Mouse (Mus musculus) erythroblast, embryonic 14.5 days (primary cell): ENCODE results near the gene Erf. TPM values are rescaled to one million over a fixed set of nuclear protein-coding genes. Genes with fewer than 3 reads are reported as not detected.
A peak's percentile ranks its signal among the peaks of the same experiment; 100 is the strongest.

ENCODE experiments used
- H3K27me3 ChIP-seq: 2 replicates; pipeline ENCODE4 v1.6.1; 2012; ENCODE audit warnings: inconsistent platforms; ENCODE audit not compliant: control insufficient read depth
- H3K36me3 ChIP-seq: 2 replicates; pipeline ENCODE4 v1.6.1; 2012; ENCODE audit warnings: mild to moderate bottlenecking, inconsistent platforms; ENCODE audit not compliant: control insufficient read depth
- H3K4me1 ChIP-seq: 2 replicates; pipeline ENCODE4 v1.6.1; 2012; ENCODE audit warnings: inconsistent platforms; ENCODE audit not compliant: control insufficient read depth
- H3K4me3 ChIP-seq: replicated peaks from 2 replicates; pipeline ENCODE3; 2012; ENCODE audit warnings: moderate library complexity, mild to moderate bottlenecking, inconsistent platforms
- H3K9me3 ChIP-seq: 2 replicates; pipeline ENCODE4 v1.6.1; 2012; ENCODE audit warnings: low read length, inconsistent platforms, mixed read lengths; ENCODE audit not compliant: control insufficient read depth
- GATA1 ChIP-seq: IDR thresholded peaks from 2 replicates; pipeline ENCODE4 v1.6.1; 2012; ENCODE audit warnings: low read length, inconsistent platforms, mixed read lengths
- TAL1 ChIP-seq: IDR thresholded peaks from 3 replicates; pipeline ENCODE4 v1.6.1; 2012; ENCODE audit warnings: low read length, inconsistent platforms, mixed read lengths
- polyA plus RNA-seq: library from polyadenylated mRNA; stranded (reverse); fragments of >175 nt; gene quantifications from 2 replicates; pipeline ENCODE4 v1.2.3, GENCODE M21; 2012

Gene Erf
- polyA plus RNA-seq, 1 experiment: 3.2 TPM

GRCm38 (mm10) chr7:25235526-25235925, 15.0 kb downstream of the Erf start:
- no peak for TF ChIP-seq GATA1
- TF ChIP-seq TAL1: no peak
- H3K9me3 ChIP-seq: no peaks in the 10 kb centered on the region
- peaks cover 75% of the 10 kb centered on the region for H3K4me1 ChIP-seq
- no peaks in the 10 kb centered on the region for H3K27me3 ChIP-seq
- peak overlapping the region; percentile 83 for H3K4me3 ChIP-seq
- peaks cover 59% of the 10 kb centered on the region for H3K36me3 ChIP-seq

- Histone ChIP-seq H3K4me3 (no peak overlapping the region), H3K9me3 (no peaks in the 10 kb centered on the region), H3K27me3 (no peaks in the 10 kb centered on the region), H3K4me1 (peaks cover 67% of the 10 kb centered on the region), H3K36me3 (peaks cover 83% of the 10 kb centered on the region)
- TF ChIP-seq GATA1: no peak
- no peak for TF ChIP-seq TAL1
These were observed 17.5 kb downstream of the Erf start for GRCm38 (mm10) chr7:25233061-25233460.

DNA sequence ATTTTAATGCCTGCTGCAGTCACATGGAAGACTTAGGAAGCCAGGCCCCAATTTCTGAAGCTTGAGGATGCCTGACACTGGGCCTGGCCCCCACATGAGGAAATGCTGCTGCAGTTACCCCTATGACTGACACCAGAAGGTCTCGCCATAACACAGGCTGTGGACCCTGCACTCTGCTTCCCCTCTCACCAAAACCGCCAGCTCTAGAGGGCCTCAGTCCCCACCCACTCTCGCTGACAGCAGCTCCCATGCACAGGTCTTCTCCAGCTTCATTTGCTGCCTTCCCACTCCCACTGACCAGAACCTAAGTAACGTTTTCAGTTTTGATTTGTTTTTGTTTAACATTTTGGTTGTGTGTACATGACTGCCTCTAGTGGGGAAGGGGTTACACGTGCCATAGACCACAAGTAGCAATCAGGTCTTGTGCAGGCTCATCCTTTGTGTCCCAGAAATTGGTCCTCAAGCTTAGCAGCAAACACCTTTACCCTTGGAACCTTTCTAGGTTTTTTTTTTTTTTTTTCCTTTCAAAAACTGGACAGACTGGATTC, 18.4 kb downstream of the Erf start:
- Histone ChIP-seq H3K27me3 (no peaks in the 10 kb centered on the region), H3K9me3 (no peaks in the 10 kb centered on the region), H3K36me3 (peaks cover 92% of the 10 kb centered on the region), H3K4me1 (peaks cover 74% of the 10 kb centered on the region), H3K4me3 (no peak overlapping the region)
- no peak for TF ChIP-seq GATA1
- no peak for TF ChIP-seq TAL1

- peaks cover 72% of the 10 kb centered on the region for H3K4me1 ChIP-seq
- H3K36me3 ChIP-seq: peaks cover 100% of the 10 kb centered on the region
- H3K4me3 ChIP-seq: no peak overlapping the region
- H3K9me3 ChIP-seq: no peaks in the 10 kb centered on the region
- TF ChIP-seq TAL1 (no peak), GATA1 (no peak)
- no peaks in the 10 kb centered on the region; the same call in 1 of the 2 replicates for H3K27me3 ChIP-seq
These were observed 19.8 kb downstream of the Erf start for GRCm38 (mm10) chr7:25230690-25231285.

DNA sequence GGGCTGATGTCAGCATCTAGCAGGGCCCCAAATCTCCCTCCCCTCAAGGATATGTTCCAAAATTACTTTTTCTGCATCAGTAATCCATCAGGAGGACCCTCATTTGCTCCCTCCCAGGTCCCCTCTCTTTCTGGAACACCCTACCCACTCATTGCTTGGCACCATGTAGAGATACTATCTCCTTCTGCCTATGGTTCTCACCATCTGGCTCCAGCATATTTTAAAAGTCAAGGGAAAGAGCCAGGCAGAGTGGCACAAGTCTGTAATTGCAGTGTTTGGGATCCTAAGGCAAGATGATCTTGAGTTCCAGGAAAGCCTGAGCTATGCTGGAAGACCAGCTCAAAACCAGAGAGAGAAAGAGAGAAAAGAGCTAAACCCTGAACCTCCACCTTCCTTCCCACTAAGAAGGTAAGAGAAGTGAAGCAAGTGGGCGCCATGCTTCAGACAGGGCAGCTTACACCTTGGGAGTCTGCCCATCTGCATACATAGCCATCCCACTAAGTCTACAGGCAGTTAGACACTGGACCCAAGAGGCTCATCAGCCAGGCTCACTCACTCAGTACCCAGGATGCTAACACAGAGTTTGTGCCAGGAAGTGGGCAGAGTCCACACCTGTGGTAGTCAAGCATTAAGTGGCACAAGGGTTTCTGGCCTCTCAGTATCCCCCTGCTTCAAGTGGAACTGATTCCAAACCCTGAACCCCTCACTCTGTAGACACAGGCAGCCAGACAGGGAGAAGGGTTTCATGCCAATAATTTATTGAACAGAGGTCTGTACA, 22.8 kb downstream of the Erf start:
- TF ChIP-seq GATA1 (no peak), TAL1 (no peak)
- Histone ChIP-seq H3K36me3 (peaks cover 100% of the 10 kb centered on the region), H3K27me3 (no peaks in the 10 kb centered on the region; the same call in 1 of the 2 replicates), H3K9me3 (0 out of 2 replicates have a peak, but pooled peaks cover 2% of the 10 kb centered on the region), H3K4me3 (no peak overlapping the region), H3K4me1 (peaks cover 68% of the 10 kb centered on the region)

- H3K9me3 ChIP-seq: 0 out of 2 replicates have a peak, but pooled peaks cover 2% of the 10 kb centered on the region
- H3K4me1 ChIP-seq: peaks cover 74% of the 10 kb centered on the region
- peak overlapping the region; percentile 68 for H3K4me3 ChIP-seq
- no peak for TF ChIP-seq TAL1
- TF ChIP-seq GATA1: peak; percentile 33; the same call in 1 of the 2 replicates
- peaks cover 71% of the 10 kb centered on the region for H3K36me3 ChIP-seq
- no peaks in the 10 kb centered on the region; the same call in 1 of the 2 replicates for H3K27me3 ChIP-seq
These were observed 28.1 kb downstream of the Erf start for GRCm38 (mm10) chr7:25222275-25222967.

DNA sequence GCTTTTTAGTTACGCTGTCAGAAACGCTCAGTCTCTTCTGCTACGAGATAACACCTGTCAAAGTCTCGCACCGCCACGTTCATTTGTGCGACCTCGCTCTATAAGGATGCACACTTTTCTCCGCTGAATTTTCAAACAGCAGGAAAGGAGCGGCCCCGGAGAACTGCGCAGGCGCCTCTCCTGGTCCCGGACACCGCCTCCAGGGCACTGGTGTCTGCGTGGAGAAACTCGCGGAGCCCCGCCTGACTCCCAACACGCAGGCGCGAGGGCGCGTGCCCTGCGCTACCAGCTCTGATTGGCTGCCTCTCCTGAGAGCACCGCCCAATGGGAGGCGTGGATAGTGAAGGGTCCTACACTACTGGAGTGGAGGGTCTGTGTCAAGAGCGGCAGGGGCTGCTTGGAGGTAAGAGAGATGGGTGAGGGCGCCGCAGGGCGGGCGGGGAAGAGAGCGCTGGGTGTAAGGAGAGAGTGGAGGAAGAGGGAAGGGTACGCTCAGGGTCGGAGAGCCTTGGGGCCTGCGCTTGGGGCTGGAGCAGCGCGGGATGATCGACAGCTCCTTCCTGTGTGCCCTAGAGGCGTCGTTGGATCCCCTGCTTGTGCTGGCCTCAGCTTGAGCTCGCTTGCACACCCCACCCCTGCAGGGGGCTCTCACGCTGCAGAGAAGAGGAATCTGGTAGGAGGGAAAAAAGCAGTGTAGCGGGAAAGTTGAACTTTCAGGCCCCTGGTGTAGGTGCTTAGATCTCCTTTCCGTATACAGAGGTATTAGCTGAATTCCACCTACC, 29.3 kb downstream of the Erf start, which contains the start of gene Zfp526:
Gene Zfp526 (plus strand): TSS at position 324 of the 782 bp plus-strand sequence.
- TF ChIP-seq GATA1: no peak
- Histone ChIP-seq H3K4me1 (peaks cover 74% of the 10 kb centered on the region), H3K9me3 (0 out of 2 replicates have a peak, but pooled peaks cover 2% of the 10 kb centered on the region), H3K36me3 (peaks cover 70% of the 10 kb centered on the region), H3K27me3 (no peaks in the 10 kb centered on the region; the same call in 1 of the 2 replicates), H3K4me3 (peak within 1 kb of the TSS; percentile 68)

GRCm38 (mm10) chr7:25220457-25221101, 30.0 kb downstream of the Erf start, which contains the start of gene Dedd2:
Gene Dedd2, minus strand, starts transcription at chr7:25220615.
- Histone ChIP-seq H3K9me3 (0 out of 2 replicates have a peak, but pooled peaks cover under 1% of the 10 kb centered on the region), H3K36me3 (peaks cover 70% of the 10 kb centered on the region), H3K27me3 (no peaks in the 10 kb centered on the region; the same call in 1 of the 2 replicates), H3K4me3 (peak within 1 kb of the TSS; percentile 68), H3K4me1 (peaks cover 71% of the 10 kb centered on the region)
- TF ChIP-seq GATA1: no peak
- TF ChIP-seq TAL1: no peak
